Mouse (Mus musculus) MEL (cell line): Measurements from ENCODE around the gene Hfe2. TPM values are rescaled to one million over a fixed set of nuclear protein-coding genes. Genes with fewer than 3 reads are reported as not detected.

Experiments
- DNase-seq: peaks from one replicate; pipeline ENCODE4 v3.0.0; 2011; ENCODE audit warnings: low read depth, low spot score
- H3K27ac ChIP-seq: 2 replicates; pipeline ENCODE4 v1.5.1; 2012; ENCODE audit warnings: low read depth, mild to moderate bottlenecking, control low read depth, low read length, moderate library complexity; ENCODE audit not compliant: control insufficient read depth
- H3K27me3 ChIP-seq, 2 experiments: fragments of 150-350 bp in 1 of 2; sonication (generic) in 1 of 2; 2 replicates each; pipeline ENCODE4 v1.6.1; 2012; ENCODE audit warnings: low read length in 2 of 2, mild to moderate bottlenecking in 2 of 2, improper control_type of control experiment in 1 of 2, moderate library complexity in 1 of 2; ENCODE audit not compliant: insufficient read depth in 2 of 2, control insufficient read depth in 1 of 2
- H3K36me3 ChIP-seq, 2 experiments: 2 replicates each; pipeline ENCODE4 v1.6.1; 2012 to 2014; ENCODE audit warnings: low read length in 2 of 2, improper control_type of control experiment in 1 of 2, inconsistent platforms in 1 of 2, mild to moderate bottlenecking in 1 of 2; ENCODE audit not compliant: insufficient read depth in 2 of 2, control insufficient read depth in 1 of 2
- H3K4me1 ChIP-seq, 2 experiments: fragments of 150-350 bp in 1 of 2; sonication (generic) in 1 of 2; 2 replicates each; pipeline ENCODE4 v1.6.1; 2012; ENCODE audit warnings: low read length in 2 of 2, improper control_type of control experiment in 1 of 2, mild to moderate bottlenecking in 1 of 2; ENCODE audit not compliant: insufficient read depth in 2 of 2, control insufficient read depth in 1 of 2
- H3K4me3 ChIP-seq, 2 experiments: fragments of 150-350 bp in 1 of 2; sonication (generic) in 1 of 2; 2 replicates each; pipeline ENCODE4 v1.5.1; 2012; ENCODE audit warnings: low read depth in 2 of 2, low read length in 2 of 2, mild to moderate bottlenecking in 2 of 2, moderate library complexity in 2 of 2, control low read depth in 1 of 2, improper control_type of control experiment in 1 of 2; ENCODE audit not compliant: control insufficient read depth in 1 of 2, insufficient read depth in 1 of 2
- H3K79me2 ChIP-seq: 2 replicates; pipeline ENCODE4 v1.6.1; 2012; ENCODE audit warnings: mild to moderate bottlenecking, low read length, moderate library complexity; ENCODE audit not compliant: control insufficient read depth, poor library complexity, insufficient read depth
- H3K9ac ChIP-seq: 2 replicates; pipeline ENCODE4 v1.6.1; 2012; ENCODE audit warnings: low read depth, mild to moderate bottlenecking, control low read depth, low read length, moderate library complexity; ENCODE audit not compliant: control insufficient read depth, poor library complexity, severe bottlenecking
- H3K9me3 ChIP-seq: fragments of 150-350 bp; sonication (generic); replicated peaks from 2 replicates; pipeline ENCODE4 v1.6.1; 2012; ENCODE audit warnings: mild to moderate bottlenecking, low read length, improper control_type of control experiment, moderate library complexity; ENCODE audit not compliant: insufficient read depth
- CTCF ChIP-seq, 3 experiments: IDR thresholded peaks in 2 of 3; conservative IDR thresholded peaks in 1 of 3; 2 replicates each; pipeline ENCODE4 v1.5.1; 2011 to 2012; ENCODE audit warnings: low read length in 3 of 3, low read depth in 2 of 3, mild to moderate bottlenecking in 2 of 3, improper control_type of control experiment in 1 of 3, inconsistent platforms in 1 of 3, mixed read lengths in 1 of 3, moderate library complexity in 1 of 3; ENCODE audit not compliant: control insufficient read depth in 1 of 3, insufficient read depth in 1 of 3, poor library complexity in 1 of 3, severe bottlenecking in 1 of 3
- E2F4 ChIP-seq: IDR thresholded peaks from 2 replicates; pipeline ENCODE4 v1.6.1; 2011; ENCODE audit warnings: low read depth, low read length, improper control_type of control experiment, borderline replicate concordance
- ELF1 ChIP-seq: IDR thresholded peaks from 2 replicates; pipeline ENCODE4 v1.6.1; 2014; ENCODE audit warnings: low read depth, mild to moderate bottlenecking, inconsistent platforms, low read length, improper control_type of control experiment, moderate library complexity
- GABPA ChIP-seq: IDR thresholded peaks from 2 replicates; pipeline ENCODE4 v1.6.1; 2012; ENCODE audit warnings: low read depth, mild to moderate bottlenecking, inconsistent platforms, low read length, improper control_type of control experiment, moderate library complexity
- GATA1 ChIP-seq: IDR thresholded peaks from 2 replicates; pipeline ENCODE4 v1.6.1; 2011; ENCODE audit warnings: low read depth, low read length, improper control_type of control experiment
- HCFC1 ChIP-seq: IDR thresholded peaks from 2 replicates; pipeline ENCODE4 v1.6.1; 2012; ENCODE audit warnings: low read depth, mild to moderate bottlenecking, inconsistent platforms, low read length, improper control_type of control experiment, moderate library complexity
- JUND ChIP-seq: IDR thresholded peaks from 2 replicates; pipeline ENCODE4 v1.6.1; 2011; ENCODE audit warnings: low read depth, mild to moderate bottlenecking, improper control_type of control experiment, low read length
- MAFK ChIP-seq: IDR thresholded peaks from 2 replicates; pipeline ENCODE4 v1.6.1; 2011; ENCODE audit warnings: low read depth, mild to moderate bottlenecking, low read length, improper control_type of control experiment, borderline replicate concordance
- MAX ChIP-seq: IDR thresholded peaks from 2 replicates; pipeline ENCODE4 v1.6.1; 2011; ENCODE audit warnings: low read length, improper control_type of control experiment
- MEF2A ChIP-seq: IDR thresholded peaks from 2 replicates; pipeline ENCODE4 v1.6.1; 2014; ENCODE audit warnings: low read depth, mild to moderate bottlenecking, inconsistent platforms, low read length, improper control_type of control experiment; ENCODE audit not compliant: poor library complexity, insufficient replicate concordance, severe bottlenecking; ENCODE audit errors: extremely low read depth
- MYB ChIP-seq: IDR thresholded peaks from 2 replicates; pipeline ENCODE4 v1.6.1; 2011; ENCODE audit warnings: mild to moderate bottlenecking, low read depth, low read length, improper control_type of control experiment
- MYC ChIP-seq: IDR thresholded peaks from 2 replicates; pipeline ENCODE4 v1.6.1; 2011; ENCODE audit warnings: low read depth, mild to moderate bottlenecking, low read length, improper control_type of control experiment, moderate library complexity
- POLR2A ChIP-seq, 2 experiments: IDR thresholded peaks; 2 replicates each; pipeline ENCODE4 v1.6.1; 2011 to 2012; ENCODE audit warnings: low read length in 2 of 2, mild to moderate bottlenecking in 2 of 2, control low read depth in 1 of 2, improper control_type of control experiment in 1 of 2, low read depth in 1 of 2, moderate library complexity in 1 of 2; ENCODE audit not compliant: control insufficient read depth in 1 of 2, insufficient read depth in 1 of 2, poor library complexity in 1 of 2
- POLR2AphosphoS2 ChIP-seq: IDR thresholded peaks from 2 replicates; pipeline ENCODE4 v1.6.1; 2011; ENCODE audit warnings: low read length, improper control_type of control experiment
- TBP ChIP-seq: IDR thresholded peaks from 2 replicates; pipeline ENCODE4 v1.8.0; 2011; ENCODE audit warnings: low read depth, low read length, improper control_type of control experiment
- UBTF ChIP-seq: IDR thresholded peaks from 2 replicates; pipeline ENCODE4 v1.6.1; 2012; ENCODE audit warnings: low read depth, mild to moderate bottlenecking, inconsistent platforms, low read length, improper control_type of control experiment, moderate library complexity, borderline replicate concordance; ENCODE audit not compliant: insufficient read depth
- USF1 ChIP-seq: IDR thresholded peaks from 2 replicates; pipeline ENCODE4 v1.6.1; 2014; ENCODE audit warnings: low read depth, mild to moderate bottlenecking, inconsistent platforms, low read length, improper control_type of control experiment, moderate library complexity
- ZC3H11A ChIP-seq: IDR thresholded peaks from 2 replicates; pipeline ENCODE4 v1.6.1; 2012; ENCODE audit warnings: low read depth, mild to moderate bottlenecking, inconsistent platforms, low read length, improper control_type of control experiment
- polyA plus RNA-seq, 2 experiments: library from polyadenylated mRNA; stranded (reverse) in 1 of 2; unstranded in 1 of 2; fragments of >175 nt in 1 of 2; fragments of >200 nt in 1 of 2; gene quantifications; 2 replicates each; pipeline versions ENCODE4 v1.2.1 to v1.2.4; 2012; ENCODE audit warnings: low replicate concordance in 2 of 2, low read depth in 1 of 2; ENCODE audit not compliant: insufficient read length in 2 of 2, insufficient read depth in 1 of 2, missing spikeins in 1 of 2
- total RNA-seq: library from RNA; depleted of rRNA; stranded (reverse); fragments of 300-350 nt; gene quantifications from 2 replicates; pipeline ENCODE4 v1.2.3, GENCODE M21; 2012

The Hfe2 gene
- total and polyA plus RNA-seq, 3 experiments: not detected

- no peaks in the 10 kb centered on the region; the same call in 1 of the 2 replicates for H3K79me2 ChIP-seq
- peaks cover 18 to 26% of the 10 kb centered on the region in 2 experiments for H3K4me1 ChIP-seq
Measured at GRCm38 (mm10) chr3:96569506-96569905, 44.5 kb downstream of the Hfe2 start.

GRCm38 (mm10) chr3:96569966-96570605 is 45.1 kb downstream of the Hfe2 start:
- no peak overlapping the region for H3K27ac ChIP-seq
- no peak overlapping the region for H3K4me3 ChIP-seq
- H3K79me2 ChIP-seq: no peaks in the 10 kb centered on the region
- H3K9ac ChIP-seq: no peak overlapping the region
- peaks cover 18 to 23% of the 10 kb centered on the region in 2 experiments for H3K4me1 ChIP-seq
- no peak for DNase-seq
- TF ChIP-seq MEF2A: no peak
- no peak for TF ChIP-seq TBP
- no peak for TF ChIP-seq MYC
- H3K36me3 ChIP-seq: peaks cover 0 to 11% of the 10 kb centered on the region in 2 experiments; a peak in 2 of 4 replicates
- no peaks in the 10 kb centered on the region for H3K9me3 ChIP-seq
- H3K27me3 ChIP-seq: no peaks in the 10 kb centered on the region

More at GRCm38 (mm10) chr3:96569506-96569905, 44.5 kb downstream of the Hfe2 start:
- Histone ChIP-seq H3K27ac (no peak overlapping the region), H3K27me3 (no peaks in the 10 kb centered on the region), H3K9ac (no peak overlapping the region), H3K36me3 (peaks cover 0 to 15% of the 10 kb centered on the region in 2 experiments; a peak in 2 of 4 replicates), H3K4me3 (no peak overlapping the region), H3K9me3 (no peaks in the 10 kb centered on the region)
- no peak for DNase-seq
- TF ChIP-seq E2F4 (no peak), JUND (no peak), ELF1 (no peak), MYB (no peak), POLR2A (IDR thresholded peaks at IDR 0.05; ENCODE audit: control insufficient read depth in 1 of 2, insufficient read depth in 1 of 2, low read depth in 1 of 2, low read length in 2 of 2, poor library complexity in 1 of 2) (no peak), GATA1 (no peak), GABPA (no peak), CTCF (IDR thresholded peaks at IDR 0.05 in 2 of 3, conservative IDR thresholded peaks at IDR 0.05 in 1 of 3; ENCODE audit: control insufficient read depth in 1 of 3, insufficient read depth in 1 of 3, low read depth in 2 of 3, low read length in 3 of 3, poor library complexity in 1 of 3, severe bottlenecking in 1 of 3) (no peak), MYC (no peak), HCFC1 (no peak), UBTF (no peak), POLR2AphosphoS2 (no peak), MEF2A (no peak), MAFK (no peak), ZC3H11A (no peak), USF1 (no peak), MAX (no peak)
